Mouse (Mus musculus): Measurements from ENCODE around the gene Nipal3. TPM values are rescaled to one million over a fixed set of nuclear protein-coding genes. Genes with fewer than 3 reads are reported as not detected.

Gene Nipal3
- total and polyA plus RNA-seq, 3 experiments: 4.0 to 12.0 (median 6.4) TPM

DNA sequence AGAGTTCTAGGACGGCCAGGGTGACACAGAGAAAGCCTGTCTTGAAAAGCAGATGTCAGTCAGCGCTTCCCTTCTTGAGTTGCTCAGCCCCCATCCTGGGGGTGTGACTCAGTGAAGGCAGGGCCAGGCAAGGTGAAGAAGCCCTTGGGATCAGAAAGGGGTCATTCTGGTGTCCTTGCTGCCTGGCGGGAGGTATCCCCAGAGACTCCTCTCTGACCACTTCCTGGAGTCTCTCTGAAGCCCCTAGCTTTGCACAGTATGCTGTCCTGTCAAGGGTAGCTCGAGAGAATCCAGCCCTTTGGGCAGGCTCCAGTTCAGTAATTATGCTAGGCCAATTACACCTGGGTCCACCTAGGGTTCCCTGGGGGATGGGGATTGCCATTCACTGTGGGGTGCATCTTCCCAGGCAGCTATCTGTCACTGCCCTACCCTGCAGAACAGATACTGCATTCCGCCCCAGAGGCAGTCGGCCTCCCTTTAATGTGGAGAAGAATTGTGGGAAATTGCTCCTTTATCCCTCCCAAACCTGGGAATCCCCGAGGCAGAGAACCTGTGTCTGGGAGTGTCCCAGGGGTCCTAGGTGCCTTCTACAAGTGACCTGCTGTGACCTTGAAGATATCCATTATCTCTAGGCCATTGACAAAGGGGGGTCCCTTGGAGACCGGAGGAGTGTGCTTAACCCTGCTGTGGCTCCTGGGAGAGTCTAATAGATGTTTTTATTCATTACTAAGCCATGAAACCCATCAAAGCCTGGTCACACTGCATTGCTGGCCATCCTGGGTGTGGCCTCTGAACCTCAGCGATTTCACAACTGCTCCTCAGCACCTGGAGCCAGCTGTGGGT is 37.2 kb upstream of the Nipal3 start:
- dilution Hi-C loops (cut with MboI; ENCODE audit: extremely low pct_ligation_motif_present, extremely low pct_unique_long_range_greater_than_20kb, low sequenced_read_pairs): no loop called here
- no peak overlapping the region for H3K27ac ChIP-seq (ENCODE audit: insufficient read depth, low read depth)
- H3K79me2 ChIP-seq (replicated peaks; ENCODE audit: control insufficient read depth, extremely low read depth, insufficient read depth, poor library complexity, severe bottlenecking): no peaks in the 10 kb centered on the region
- in situ Hi-C loops (cut with MboI; ENCODE audit: low pct_ligation_motif_present, low pct_unique_long_range_greater_than_20kb, low sequenced_read_pairs): no loop called here
- no peak overlapping the region for H3K4me2 ChIP-seq (ENCODE audit: insufficient read depth, low read depth, poor library complexity, severe bottlenecking)
- peaks cover 2 to 11% of the 10 kb centered on the region in 2 experiments; a peak in 3 of 4 replicates for H3K4me1 ChIP-seq (ENCODE audit: control insufficient read depth in 1 of 2, insufficient read depth in 2 of 2)
- H3K9ac ChIP-seq (ENCODE audit: insufficient read depth, low read depth): no peak overlapping the region
- DNase-seq (ENCODE audit: extremely low read depth): no peak
- H3K9me3 ChIP-seq (replicated peaks; ENCODE audit: low read length): peaks cover 18% of the 10 kb centered on the region
- no peaks in the 10 kb centered on the region for H3K36me3 ChIP-seq (replicated peaks in 1 of 2; ENCODE audit: control insufficient read depth in 1 of 2, insufficient read depth in 1 of 2, low read length in 1 of 2)
- no peak overlapping the region for H3K4me3 ChIP-seq (replicated peaks in 1 of 3; ENCODE audit: low read depth in 2 of 3, low read length in 2 of 3, poor library complexity in 1 of 3)
- H3K27me3 ChIP-seq (replicated peaks): peaks cover 27% of the 10 kb centered on the region
- TF ChIP-seq MYC (IDR thresholded peaks at IDR 0.05; ENCODE audit: low read depth, low read length) (no peak), BHLHE40 (IDR thresholded peaks at IDR 0.05; ENCODE audit: low read depth, low read length) (no peak), ELF1 (IDR thresholded peaks at IDR 0.05; ENCODE audit: low read depth, low read length) (no peak)

DNA sequence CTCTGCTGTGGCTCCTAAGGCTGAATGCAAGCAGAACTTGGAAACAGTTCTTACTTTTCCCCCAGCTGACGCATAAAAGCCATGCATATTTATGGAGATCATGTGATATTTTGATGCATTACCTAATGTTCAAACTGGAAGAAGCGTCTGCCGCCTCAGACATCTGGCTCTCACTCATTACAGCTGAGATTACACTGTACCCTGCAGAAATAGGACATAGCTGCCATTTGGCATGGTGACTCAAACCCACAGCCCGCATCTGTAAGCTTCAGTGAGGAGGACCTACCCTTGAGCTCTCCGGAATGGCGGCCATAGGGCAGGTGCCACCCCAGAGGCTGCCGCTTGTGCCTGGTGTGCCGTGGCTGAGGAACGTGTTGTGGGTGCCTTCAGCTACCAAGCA is 36.4 kb upstream of the Nipal3 start:
- peaks cover 2 to 11% of the 10 kb centered on the region in 2 experiments; a peak in 3 of 4 replicates for H3K4me1 ChIP-seq (ENCODE audit: control insufficient read depth in 1 of 2, insufficient read depth in 2 of 2)

DNA sequence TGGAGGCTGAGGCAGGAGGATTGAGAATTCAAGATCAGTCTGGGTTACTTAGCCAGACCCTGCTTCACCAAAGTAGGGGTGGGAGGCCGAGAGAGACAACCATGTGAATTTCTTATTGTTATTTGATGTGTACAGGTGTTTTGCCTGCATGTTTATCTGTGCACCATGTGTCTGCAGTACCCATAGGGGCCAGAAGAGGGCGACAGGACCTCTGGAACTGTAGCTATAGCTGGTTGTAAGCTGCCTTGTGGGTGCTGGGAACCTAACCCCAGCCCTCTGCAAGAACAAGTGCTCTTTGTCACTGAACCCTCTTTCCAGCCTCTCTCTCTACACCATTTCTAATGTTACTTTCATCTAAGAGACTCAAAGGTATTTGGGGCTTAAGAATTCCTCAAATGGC is 35.4 kb upstream of the Nipal3 start:
- peaks cover 18% of the 10 kb centered on the region for H3K9me3 ChIP-seq (replicated peaks; ENCODE audit: low read length)
- no peaks in the 10 kb centered on the region for H3K79me2 ChIP-seq (replicated peaks; ENCODE audit: control insufficient read depth, extremely low read depth, insufficient read depth, poor library complexity, severe bottlenecking)
- in situ Hi-C loops (cut with MboI; ENCODE audit: low pct_ligation_motif_present, low pct_unique_long_range_greater_than_20kb, low sequenced_read_pairs) (no loop called here), dilution Hi-C loops (cut with MboI; ENCODE audit: extremely low pct_ligation_motif_present, extremely low pct_unique_long_range_greater_than_20kb, low sequenced_read_pairs) (no loop called here)
- no peak overlapping the region for H3K4me3 ChIP-seq (replicated peaks in 1 of 3; ENCODE audit: low read depth in 2 of 3, low read length in 2 of 3, poor library complexity in 1 of 3)
- DNase-seq (ENCODE audit: extremely low read depth): no peak
- no peak overlapping the region for H3K27ac ChIP-seq (ENCODE audit: insufficient read depth, low read depth)
- TF ChIP-seq TCF12 (IDR thresholded peaks at IDR 0.05; ENCODE audit: low read depth, low read length) (no peak), SMC3 (IDR thresholded peaks at IDR 0.05; ENCODE audit: low read depth, low read length) (no peak), MXI1 (IDR thresholded peaks at IDR 0.05; ENCODE audit: low read depth, low read length) (no peak), ZKSCAN1 (IDR thresholded peaks at IDR 0.05; ENCODE audit: borderline replicate concordance, low read depth, low read length) (no peak), PAX5 (IDR thresholded peaks at IDR 0.05; ENCODE audit: low read length) (no peak), USF2 (conservative IDR thresholded peaks at IDR 0.05; ENCODE audit: low read depth, low read length) (no peak), IRF4 (IDR thresholded peaks at IDR 0.05; ENCODE audit: low read depth, low read length) (no peak), CHD2 (IDR thresholded peaks at IDR 0.05; ENCODE audit: low read length) (no peak), JUN (IDR thresholded peaks at IDR 0.05; ENCODE audit: insufficient read depth, low read depth, low read length) (no peak), POLR2A (IDR thresholded peaks at IDR 0.05; ENCODE audit: low read depth, low read length) (no peak), ZC3H11A (IDR thresholded peaks at IDR 0.05; ENCODE audit: low read depth, low read length) (no peak), JUND (conservative IDR thresholded peaks at IDR 0.05; ENCODE audit: low read depth, low read length) (no peak), GABPA (IDR thresholded peaks at IDR 0.05; ENCODE audit: insufficient replicate concordance, low read depth, low read length) (no peak), POLR2AphosphoS2 (IDR thresholded peaks at IDR 0.05; ENCODE audit: low read depth, low read length) (no peak), CHD1 (IDR thresholded peaks at IDR 0.05; ENCODE audit: low read depth, low read length) (no peak), USF1 (IDR thresholded peaks at IDR 0.05; ENCODE audit: low read depth, low read length) (no peak)
- H3K36me3 ChIP-seq (replicated peaks in 1 of 2; ENCODE audit: control insufficient read depth in 1 of 2, insufficient read depth in 1 of 2, low read length in 1 of 2): no peaks in the 10 kb centered on the region
- no peak overlapping the region for H3K4me2 ChIP-seq (ENCODE audit: insufficient read depth, low read depth, poor library complexity, severe bottlenecking)
- H3K27me3 ChIP-seq (replicated peaks): peaks cover 30% of the 10 kb centered on the region
- H3K4me1 ChIP-seq (ENCODE audit: control insufficient read depth in 1 of 2, insufficient read depth in 2 of 2): peaks cover 2 to 11% of the 10 kb centered on the region in 2 experiments; a peak in 3 of 4 replicates
- no peak overlapping the region for H3K9ac ChIP-seq (ENCODE audit: insufficient read depth, low read depth)

More for the DNA sequence above, 36.4 kb upstream of the Nipal3 start:
- Histone ChIP-seq H3K27me3 (replicated peaks) (peaks cover 26% of the 10 kb centered on the region), H3K9ac (ENCODE audit: insufficient read depth, low read depth) (no peak overlapping the region), H3K79me2 (replicated peaks; ENCODE audit: control insufficient read depth, extremely low read depth, insufficient read depth, poor library complexity, severe bottlenecking) (no peaks in the 10 kb centered on the region), H3K27ac (ENCODE audit: insufficient read depth, low read depth) (no peak overlapping the region), H3K4me3 (replicated peaks in 1 of 3; ENCODE audit: low read depth in 2 of 3, low read length in 2 of 3, poor library complexity in 1 of 3) (no peak overlapping the region), H3K4me2 (ENCODE audit: insufficient read depth, low read depth, poor library complexity, severe bottlenecking) (no peak overlapping the region), H3K36me3 (replicated peaks in 1 of 2; ENCODE audit: control insufficient read depth in 1 of 2, insufficient read depth in 1 of 2, low read length in 1 of 2) (no peaks in the 10 kb centered on the region), H3K9me3 (replicated peaks; ENCODE audit: low read length) (peaks cover 18% of the 10 kb centered on the region)
- in situ Hi-C loops (cut with MboI; ENCODE audit: low pct_ligation_motif_present, low pct_unique_long_range_greater_than_20kb, low sequenced_read_pairs): no loop called here
- no peak for DNase-seq (ENCODE audit: extremely low read depth)
- TF ChIP-seq MXI1 (IDR thresholded peaks at IDR 0.05; ENCODE audit: low read depth, low read length) (no peak), EP300 (IDR thresholded peaks at IDR 0.05; ENCODE audit: low read length) (no peak), MEF2A (IDR thresholded peaks at IDR 0.05; ENCODE audit: borderline replicate concordance, low read depth, low read length) (no peak), POLR2A (IDR thresholded peaks at IDR 0.05; ENCODE audit: low read depth, low read length) (no peak), ETS1 (conservative IDR thresholded peaks at IDR 0.05; ENCODE audit: low read depth, low read length) (no peak), ELF1 (IDR thresholded peaks at IDR 0.05; ENCODE audit: low read depth, low read length) (no peak), MAZ (IDR thresholded peaks at IDR 0.05; ENCODE audit: low read depth, low read length) (no peak), JUN (IDR thresholded peaks at IDR 0.05; ENCODE audit: insufficient read depth, low read depth, low read length) (no peak), RAD21 (IDR thresholded peaks at IDR 0.05; ENCODE audit: low read depth, low read length) (no peak), CTCF (conservative IDR thresholded peaks at IDR 0.05 in 1 of 2, IDR thresholded peaks at IDR 0.05 in 1 of 2; ENCODE audit: low read depth in 2 of 2, low read length in 2 of 2) (no peak), ZC3H11A (IDR thresholded peaks at IDR 0.05; ENCODE audit: low read depth, low read length) (no peak), HCFC1 (IDR thresholded peaks at IDR 0.05; ENCODE audit: low read depth, low read length) (no peak)
- dilution Hi-C loops (cut with MboI; ENCODE audit: extremely low pct_ligation_motif_present, extremely low pct_unique_long_range_greater_than_20kb, low sequenced_read_pairs): no loop called here

Data from CH12.LX (cell line).